Mouse (Mus musculus): Measurements from ENCODE around the gene Zfp52. TPM values are rescaled to one million over a fixed set of nuclear protein-coding genes. Genes with fewer than 3 reads are reported as not detected.
A peak's percentile ranks its signal among the peaks of the same experiment; 100 is the strongest.

Zfp52 gene
- total and polyA plus RNA-seq, 3 experiments = 0.17 to 40.9 (median 19.7) TPM

DNA sequence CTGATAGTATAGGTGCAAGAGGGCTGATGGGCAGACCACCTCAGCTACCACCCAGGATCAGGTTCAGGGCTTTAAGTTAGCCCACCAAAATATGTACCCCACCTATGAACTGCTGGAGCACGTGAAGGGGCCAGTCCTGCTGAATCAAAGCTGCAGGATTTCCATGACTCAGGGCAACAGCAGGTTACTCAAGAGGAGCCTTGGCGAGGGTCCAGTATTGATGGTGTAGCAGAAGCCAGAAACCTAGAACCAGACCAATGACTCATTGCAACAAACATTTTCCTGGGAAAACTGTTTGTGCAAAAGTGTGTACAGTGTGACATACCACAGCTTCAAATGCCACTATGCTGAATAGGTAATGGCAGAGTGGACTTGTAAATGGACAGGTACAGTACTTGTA lies 22.5 kb downstream of the Zfp52 start:
- DNase-seq = peak; percentile 83

DNA sequence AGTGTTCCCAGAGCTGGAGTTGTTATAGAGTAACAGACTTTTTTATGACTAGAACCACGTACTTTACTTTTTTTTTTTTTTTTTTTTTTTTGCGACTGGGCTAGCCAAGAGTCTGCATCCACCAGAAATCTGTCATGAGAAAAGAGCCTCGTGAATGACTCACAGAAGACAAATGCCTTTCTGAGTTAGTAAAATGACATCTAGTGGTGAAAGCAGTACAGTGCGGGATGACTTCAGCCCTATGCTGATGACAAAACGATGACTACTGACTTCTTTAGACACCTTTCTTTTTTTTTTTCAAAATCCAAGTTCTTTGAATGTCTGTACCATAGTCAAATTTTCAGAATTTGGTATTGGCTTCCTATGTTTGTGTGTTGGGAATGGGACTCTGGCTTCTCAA lies 30.9 kb downstream of the Zfp52 start:
- DNase-seq = peak; percentile 73

DNA sequence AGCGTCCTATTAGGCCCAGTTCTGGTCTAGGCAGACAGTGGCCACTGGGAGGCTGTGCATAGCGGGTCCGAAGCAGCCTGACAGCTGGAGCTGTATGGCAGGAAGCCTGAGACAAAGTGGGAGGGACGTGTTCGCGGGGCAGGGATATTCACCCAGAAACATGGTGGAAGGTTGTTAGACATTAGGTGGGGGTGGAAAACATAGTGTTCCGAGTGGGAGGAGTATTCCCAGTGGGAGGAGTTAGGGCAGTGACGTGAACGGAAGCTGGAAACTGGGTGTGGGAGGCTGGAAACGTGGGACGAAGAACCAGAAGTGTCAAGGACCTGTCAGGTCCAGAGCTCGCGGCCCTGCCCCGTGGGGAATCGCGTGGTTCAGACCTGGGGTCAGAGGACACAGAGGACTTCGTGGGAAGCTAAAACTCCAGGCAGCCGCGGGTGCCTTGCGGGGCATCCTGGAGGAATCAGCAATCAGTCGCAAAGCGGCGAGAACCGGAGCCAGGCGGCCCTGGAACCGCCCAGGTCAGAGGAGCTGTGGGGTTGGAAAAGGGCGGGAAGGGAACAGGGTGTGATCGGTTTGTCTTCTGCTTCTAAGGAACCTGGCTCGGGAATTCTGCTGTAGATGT lies 31.5 kb downstream of the Zfp52 start, which contains the start of gene Zfp948:
Gene Zfp948 (plus strand): TSS at position 281 of the 622 bp plus-strand sequence.
- DNase-seq = peak; percentile 91

DNA sequence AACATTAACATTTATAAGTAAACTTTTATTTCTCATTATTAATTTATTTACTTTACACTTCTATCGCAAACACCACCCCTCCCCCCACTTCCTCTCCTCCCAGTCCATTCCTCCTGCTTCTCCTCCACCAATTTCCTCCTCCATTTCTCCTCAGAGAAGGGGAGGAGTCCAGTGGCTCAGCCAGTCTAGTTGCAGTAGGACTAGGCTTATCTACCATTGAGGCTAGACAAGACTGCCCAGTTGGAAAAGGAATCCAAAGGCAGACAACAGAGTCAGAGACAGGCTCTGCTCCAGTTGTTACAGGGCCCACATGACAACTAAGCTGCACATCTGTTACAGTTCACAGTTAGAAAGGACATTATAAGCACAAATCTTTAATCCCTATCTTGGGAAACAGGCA lies 32.4 kb downstream of the Zfp52 start:
- DNase-seq = no peak

DNA sequence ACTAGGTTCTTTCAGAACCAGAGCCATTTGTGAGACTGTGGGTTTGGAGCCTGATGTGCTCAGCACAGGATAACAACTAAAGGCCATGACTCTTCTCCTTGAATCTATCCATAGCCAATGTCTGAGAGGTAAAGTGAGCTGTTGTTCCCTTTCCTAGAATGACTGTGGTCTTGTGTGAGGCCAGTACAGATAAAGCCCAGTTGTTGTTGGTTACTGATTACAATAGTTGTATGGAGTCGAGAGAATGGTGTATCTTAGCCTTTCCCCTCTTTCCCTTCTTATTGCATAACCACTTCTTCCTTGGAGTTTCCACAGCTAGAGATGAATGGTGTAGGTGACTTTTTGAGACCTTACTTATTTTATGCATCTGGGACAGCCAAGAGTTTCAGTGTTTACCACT lies 43.7 kb downstream of the Zfp52 start:
- no peak for DNase-seq

DNA sequence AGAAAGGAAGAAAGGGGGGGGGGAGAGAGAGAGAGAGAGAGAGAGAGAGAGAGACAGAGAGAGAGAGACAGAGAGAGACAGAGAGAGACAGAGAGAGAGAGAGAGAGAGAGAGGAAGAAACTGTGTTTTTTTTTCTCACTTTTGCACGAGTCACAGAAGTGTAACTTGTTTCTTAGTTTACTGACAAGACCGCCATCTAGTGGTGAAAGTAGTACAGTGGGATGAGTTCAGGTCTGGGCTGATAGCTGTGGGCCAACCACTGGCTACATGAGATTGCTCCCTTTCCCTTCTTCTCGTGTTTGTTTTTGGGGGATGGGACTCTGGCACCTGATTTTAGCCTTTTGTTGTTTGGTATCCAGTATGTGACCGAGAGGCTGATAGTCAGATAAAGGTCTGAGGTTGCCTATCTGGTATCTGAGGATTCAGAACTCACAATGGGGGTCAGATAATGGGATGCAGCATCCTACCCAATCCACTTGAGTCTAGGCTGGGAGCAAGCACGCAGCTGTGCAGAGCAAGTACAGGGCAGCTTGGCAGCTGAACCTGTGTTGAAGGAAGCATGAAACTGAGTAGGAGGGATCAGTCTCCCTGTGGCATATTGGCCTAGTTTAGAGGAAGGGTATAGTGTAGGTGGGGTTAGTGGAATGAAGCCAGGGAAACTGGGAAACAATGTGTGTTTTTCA lies 44.3 kb downstream of the Zfp52 start:
- peak; percentile 21 for DNase-seq

DNA sequence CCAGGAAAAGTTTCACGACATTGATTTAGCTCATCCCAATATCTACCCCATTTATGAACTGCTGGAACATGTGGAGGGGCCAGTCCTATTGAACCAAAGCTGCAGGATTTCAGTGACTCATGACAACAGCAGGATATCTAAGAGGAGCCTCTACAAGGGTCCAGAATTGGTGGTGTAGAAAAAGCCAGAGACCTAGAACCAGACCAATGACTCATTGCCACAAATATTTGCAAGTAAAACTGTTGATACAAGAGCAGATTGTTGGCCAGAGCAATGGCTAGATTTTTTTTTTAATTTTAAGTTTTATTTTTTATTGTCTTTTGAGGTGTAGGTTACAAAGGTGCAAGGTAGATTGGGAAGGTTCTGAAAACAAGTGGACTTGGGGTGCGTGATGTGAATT lies 50.2 kb downstream of the Zfp52 start:
- DNase-seq = no peak

Other genes starting within 250 kb of the Zfp52 start
- gene Vmn1r237, start 223.7 kb upstream of the Zfp52 start, total RNA-seq (2021) = not detected
- gene Vmn1r237, start 223.7 kb upstream of the Zfp52 start, polyA plus RNA-seq (2012; rRNA removed) = not detected in 2 replicates
- 1 to 10 TPM; 3.7 to 4.4 TPM for gene Zfp677, start 151.8 kb upstream of the Zfp52 start, total RNA-seq (2021)
- 0.06 TPM in 1 of 2 replicates, not detected in the other for gene Zfp677, start 151.8 kb upstream of the Zfp52 start, polyA plus RNA-seq (2012; rRNA removed)
- gene Zfp54, start 112.3 kb upstream of the Zfp52 start, total RNA-seq (2021) = 1 to 10 TPM; 2.4 to 2.7 TPM
- gene Zfp54, start 112.3 kb upstream of the Zfp52 start, polyA plus RNA-seq (2012; rRNA removed) = 0.22 TPM in 1 of 2 replicates, not detected in the other
- 1 to 10 TPM; 6.3 to 9.7 TPM for gene Zfp51, start 85.2 kb upstream of the Zfp52 start, total RNA-seq (2021)
- gene Zfp51, start 85.2 kb upstream of the Zfp52 start, polyA plus RNA-seq (2012; rRNA removed) = 0.06 and 0.07 TPM in 2 replicates
- gene Zfp53, start 46.5 kb upstream of the Zfp52 start, total RNA-seq (2021) = 1 to 10 TPM; 3.2 to 4.3 TPM
- 0.86 and 1.0 TPM in 2 replicates for gene Zfp53, start 46.5 kb upstream of the Zfp52 start, polyA plus RNA-seq (2012; rRNA removed)
- 10 to 100 TPM in 1 of 2 experiments, 1 to 10 TPM in 1; 5.7 to 14.8 TPM for gene Zfp948, start 31.5 kb downstream of the Zfp52 start, total RNA-seq (2021)
- gene Zfp948, start 31.5 kb downstream of the Zfp52 start, polyA plus RNA-seq (2012; rRNA removed) = 0.21 and 0.27 TPM in 2 replicates
- 1 to 10 TPM; 4.3 to 7.5 TPM for gene Zfp983, start 115.1 kb downstream of the Zfp52 start, total RNA-seq (2021)
- gene Zfp983, start 115.1 kb downstream of the Zfp52 start, polyA plus RNA-seq (2012; rRNA removed) = 0.28 and 0.48 TPM in 2 replicates
- 1 to 10 TPM; 3.9 to 7.2 TPM for gene Gm10226, start 156.3 kb downstream of the Zfp52 start, total RNA-seq (2021)
- gene Gm10226, start 156.3 kb downstream of the Zfp52 start, polyA plus RNA-seq (2012; rRNA removed) = not detected in 2 replicates
- 1 to 10 TPM; 4.5 to 5.9 TPM for gene Zfp760, start 172.2 kb downstream of the Zfp52 start, total RNA-seq (2021)
- gene Zfp760, start 172.2 kb downstream of the Zfp52 start, polyA plus RNA-seq (2012; rRNA removed) = 0.09 and 0.12 TPM in 2 replicates
- gene Zfp229, start 195.3 kb downstream of the Zfp52 start, total RNA-seq (2021) = 10 to 100 TPM in 1 of 2 experiments, 1 to 10 TPM in 1; 7.0 to 10.7 TPM
- gene Zfp229, start 195.3 kb downstream of the Zfp52 start, polyA plus RNA-seq (2012; rRNA removed) = 0.91 and 1.6 TPM in 2 replicates